Mouse (Mus musculus): ENCODE measurements at regions not wholly inside any gene's neighbourhood (a gene's known extent, or its start where the extent isn't known, plus 50 kb on each side); places are given as distances from the start of the nearest gene placed in this dataset.

- H3K4me3 ChIP-seq (ENCODE audit: insufficient read depth, low read depth, low read length), result no peak overlapping the region
- H3K4me1 ChIP-seq (ENCODE audit: control insufficient read depth, insufficient read depth, low read length), result no peaks in the 10 kb centered on the region
- TF ChIP-seq CTCF (conservative IDR thresholded peaks at IDR 0.05; ENCODE audit: insufficient read depth, insufficient read length, low read depth, low read length) (no peak), POLR2A (IDR thresholded peaks at IDR 0.05; ENCODE audit: low read depth, low read length) (no peak)
- no peaks in the 10 kb centered on the region for H3K36me3 ChIP-seq (ENCODE audit: control insufficient read depth, insufficient read depth, low read length)
- WGBS, result 47% methylated on average over 2 of the region's 2 CpGs
- no peaks in the 10 kb centered on the region for H3K27me3 ChIP-seq (replicated peaks; ENCODE audit: control insufficient read depth, insufficient read depth, low read length)
- no peak overlapping the region for H3K27ac ChIP-seq (ENCODE audit: insufficient read depth, low read depth, low read length)
- DNase-seq, result no peak
Measured at GRCm38 (mm10) chr14:71723526-71723925, 768.1 kb downstream of the Gm9195 start.

- no peaks in the 10 kb centered on the region for H3K4me1 ChIP-seq (ENCODE audit: control insufficient read depth, insufficient read depth, low read length)
- H3K27me3 ChIP-seq (replicated peaks; ENCODE audit: control insufficient read depth, insufficient read depth, low read length), result no peaks in the 10 kb centered on the region
- 65% methylated on average over 5 of the region's 5 CpGs for WGBS
- H3K27ac ChIP-seq (ENCODE audit: insufficient read depth, low read depth, low read length), result no peak overlapping the region
- DNase-seq, result no peak
- no peak overlapping the region for H3K4me3 ChIP-seq (ENCODE audit: insufficient read depth, low read depth, low read length)
- no peaks in the 10 kb centered on the region for H3K36me3 ChIP-seq (ENCODE audit: control insufficient read depth, insufficient read depth, low read length)
- TF ChIP-seq POLR2A (IDR thresholded peaks at IDR 0.05; ENCODE audit: low read depth, low read length), result no peak
- no peak for TF ChIP-seq CTCF (conservative IDR thresholded peaks at IDR 0.05; ENCODE audit: insufficient read depth, insufficient read length, low read depth, low read length)
Measured at GRCm38 (mm10) chr14:71709528-71710289, 781.9 kb downstream of the Gm9195 start.

DNA sequence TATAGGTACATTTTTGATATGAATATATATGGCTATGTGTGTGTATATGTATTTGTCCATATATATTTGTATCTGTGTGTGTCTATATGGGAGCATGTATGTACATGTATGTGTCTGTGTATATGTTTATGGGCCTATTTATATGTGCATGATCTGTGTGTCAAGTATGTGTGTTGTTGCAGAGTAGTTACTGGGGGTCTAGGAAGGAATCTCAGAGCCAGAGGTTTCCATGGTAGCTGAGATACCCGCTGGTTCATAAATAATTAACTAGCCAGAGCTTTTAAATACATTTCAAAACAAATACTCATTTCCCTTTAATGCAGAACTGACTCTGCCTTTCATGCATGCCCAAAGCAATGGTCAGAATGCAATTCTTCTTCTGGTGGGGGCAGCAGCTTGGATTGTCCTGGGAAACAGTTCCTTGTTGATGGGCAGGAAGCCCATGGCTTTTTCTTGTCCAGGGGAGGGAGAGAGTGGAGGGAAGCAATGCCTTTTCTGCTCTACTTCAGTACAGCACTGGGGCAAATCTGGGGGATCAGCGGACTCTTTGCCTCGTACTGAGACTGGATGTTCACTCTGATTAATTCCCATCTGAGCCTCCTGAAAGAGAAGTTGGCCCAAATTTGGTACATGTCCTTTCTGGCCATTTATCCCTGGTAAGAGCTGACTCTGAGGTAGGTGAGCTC is 798.7 kb downstream of the Gm9195 start:
- TF ChIP-seq CTCF (conservative IDR thresholded peaks at IDR 0.05; ENCODE audit: insufficient read depth, insufficient read length, low read depth, low read length) (no peak), POLR2A (IDR thresholded peaks at IDR 0.05; ENCODE audit: low read depth, low read length) (no peak)
- Histone ChIP-seq H3K27ac (ENCODE audit: insufficient read depth, low read depth, low read length) (no peak overlapping the region), H3K27me3 (replicated peaks; ENCODE audit: control insufficient read depth, insufficient read depth, low read length) (no peaks in the 10 kb centered on the region), H3K4me1 (ENCODE audit: control insufficient read depth, insufficient read depth, low read length) (no peaks in the 10 kb centered on the region), H3K36me3 (ENCODE audit: control insufficient read depth, insufficient read depth, low read length) (no peaks in the 10 kb centered on the region), H3K4me3 (ENCODE audit: insufficient read depth, low read depth, low read length) (no peak overlapping the region)
- 67% methylated on average over 3 of the region's 3 CpGs for WGBS
- no peak for DNase-seq

DNA sequence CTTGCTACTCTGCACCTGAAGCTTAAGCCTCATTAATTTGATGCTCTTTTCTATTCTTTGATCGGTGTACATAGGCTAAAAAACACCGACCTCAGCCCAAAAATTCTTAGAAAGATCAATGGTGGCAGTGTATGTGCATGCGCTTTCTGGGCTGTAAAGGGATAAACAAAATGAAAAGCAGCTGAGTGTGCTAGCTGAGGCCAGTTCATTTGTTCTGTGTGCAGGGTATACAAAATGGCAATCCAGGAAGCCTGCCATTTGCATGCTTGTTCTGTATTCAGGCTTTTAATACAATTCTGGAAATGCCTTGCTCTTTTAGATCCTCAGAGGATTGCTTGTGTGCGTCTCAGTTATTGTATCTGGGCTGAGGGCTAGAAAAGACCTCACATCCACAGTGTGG is 817.1 kb downstream of the Gm9195 start:
- H3K4me1 ChIP-seq (ENCODE audit: control insufficient read depth, insufficient read depth, low read length), result no peaks in the 10 kb centered on the region
- 70% methylated on average over 4 of the region's 4 CpGs for WGBS
- H3K4me3 ChIP-seq (ENCODE audit: insufficient read depth, low read depth, low read length), result no peak overlapping the region
- no peak for DNase-seq
- TF ChIP-seq POLR2A (IDR thresholded peaks at IDR 0.05; ENCODE audit: low read depth, low read length) (no peak), CTCF (conservative IDR thresholded peaks at IDR 0.05; ENCODE audit: insufficient read depth, insufficient read length, low read depth, low read length) (no peak)
- H3K27me3 ChIP-seq (replicated peaks; ENCODE audit: control insufficient read depth, insufficient read depth, low read length), result no peaks in the 10 kb centered on the region
- H3K27ac ChIP-seq (ENCODE audit: insufficient read depth, low read depth, low read length), result no peak overlapping the region
- H3K36me3 ChIP-seq (ENCODE audit: control insufficient read depth, insufficient read depth, low read length), result no peaks in the 10 kb centered on the region

- peak; percentile 9 for DNase-seq
- TF ChIP-seq CTCF (conservative IDR thresholded peaks at IDR 0.05; ENCODE audit: insufficient read depth, insufficient read length, low read depth, low read length), result no peak
- H3K4me3 ChIP-seq (ENCODE audit: insufficient read depth, low read depth, low read length), result no peak overlapping the region
- H3K4me1 ChIP-seq (ENCODE audit: control insufficient read depth, insufficient read depth, low read length), result no peaks in the 10 kb centered on the region
- no peaks in the 10 kb centered on the region for H3K27me3 ChIP-seq (replicated peaks; ENCODE audit: control insufficient read depth, insufficient read depth, low read length)
- H3K27ac ChIP-seq (ENCODE audit: insufficient read depth, low read depth, low read length), result no peak overlapping the region
- WGBS, result 70% methylated on average over 2 of the region's 2 CpGs
- H3K36me3 ChIP-seq (ENCODE audit: control insufficient read depth, insufficient read depth, low read length), result no peaks in the 10 kb centered on the region
Measured at GRCm38 (mm10) chr14:71673837-71674236, 817.8 kb downstream of the Gm9195 start.

- TF ChIP-seq POLR2A (IDR thresholded peaks at IDR 0.05; ENCODE audit: low read depth, low read length) (no peak), CTCF (conservative IDR thresholded peaks at IDR 0.05; ENCODE audit: insufficient read depth, insufficient read length, low read depth, low read length) (no peak)
- WGBS, result 69% methylated on average over 1 of the region's 1 CpGs
- DNase-seq, result no peak
- H3K27me3 ChIP-seq (replicated peaks; ENCODE audit: control insufficient read depth, insufficient read depth, low read length), result no peaks in the 10 kb centered on the region
- H3K36me3 ChIP-seq (ENCODE audit: control insufficient read depth, insufficient read depth, low read length), result no peaks in the 10 kb centered on the region
- H3K27ac ChIP-seq (ENCODE audit: insufficient read depth, low read depth, low read length), result no peak overlapping the region
- no peaks in the 10 kb centered on the region for H3K4me1 ChIP-seq (ENCODE audit: control insufficient read depth, insufficient read depth, low read length)
- no peak overlapping the region for H3K4me3 ChIP-seq (ENCODE audit: insufficient read depth, low read depth, low read length)
Measured at GRCm38 (mm10) chr14:71672481-71672880, 819.2 kb downstream of the Gm9195 start.

- Histone ChIP-seq H3K4me3 (ENCODE audit: insufficient read depth, low read depth, low read length) (no peak overlapping the region), H3K4me1 (ENCODE audit: control insufficient read depth, insufficient read depth, low read length) (no peaks in the 10 kb centered on the region), H3K27me3 (replicated peaks; ENCODE audit: control insufficient read depth, insufficient read depth, low read length) (no peaks in the 10 kb centered on the region), H3K36me3 (ENCODE audit: control insufficient read depth, insufficient read depth, low read length) (no peaks in the 10 kb centered on the region), H3K27ac (ENCODE audit: insufficient read depth, low read depth, low read length) (no peak overlapping the region)
- TF ChIP-seq CTCF (conservative IDR thresholded peaks at IDR 0.05; ENCODE audit: insufficient read depth, insufficient read length, low read depth, low read length) (no peak), POLR2A (IDR thresholded peaks at IDR 0.05; ENCODE audit: low read depth, low read length) (no peak)
- 61% methylated on average over 2 of the region's 2 CpGs for WGBS
- no peak for DNase-seq
Measured at GRCm38 (mm10) chr14:71671994-71672393, 819.6 kb downstream of the Gm9195 start.
